Mouse (Mus musculus) myocyte (in vitro differentiated cells): ENCODE results near the gene 0610030E20Rik. TPM values are rescaled to one million over a fixed set of nuclear protein-coding genes. Genes with fewer than 3 reads are reported as not detected.
A peak's percentile ranks its signal among the peaks of the same experiment; 100 is the strongest.

Experiments
- H3K27me3 ChIP-seq: one replicate; pipeline ENCODE4 v1.6.1; 2011; ENCODE audit not compliant: control insufficient read depth, insufficient read depth, insufficient read length
- H3K36me3 ChIP-seq: one replicate; pipeline ENCODE4 v1.6.1; 2011; ENCODE audit not compliant: control insufficient read depth, insufficient read depth
- H3K4me2 ChIP-seq: one replicate; pipeline ENCODE4 v1.6.1; 2011; ENCODE audit warnings: low read depth, control low read depth
- H3K4me3 ChIP-seq: one replicate; pipeline ENCODE4 v1.5.1; 2011; ENCODE audit warnings: mild to moderate bottlenecking, control low read depth, moderate library complexity
- H3K79me2 ChIP-seq: one replicate; pipeline ENCODE4 v1.6.1; 2011; ENCODE audit not compliant: control insufficient read depth, insufficient read depth
- H3ac ChIP-seq: one replicate; pipeline ENCODE4 v1.6.1; 2011; ENCODE audit not compliant: control insufficient read depth, insufficient read length
- CEBPB ChIP-seq: IDR thresholded peaks from 2 replicates; pipeline ENCODE4 v1.6.1; 2011; ENCODE audit warnings: mild to moderate bottlenecking, moderate library complexity; ENCODE audit not compliant: poor library complexity, insufficient read depth, severe bottlenecking
- E2F4 ChIP-seq: IDR thresholded peaks from one replicate; pipeline ENCODE4 v1.6.1; 2011; ENCODE audit warnings: mild to moderate bottlenecking, control low read depth, moderate library complexity; ENCODE audit not compliant: insufficient read depth
- MAX ChIP-seq: IDR thresholded peaks from one replicate; pipeline ENCODE4 v1.6.1; 2011; ENCODE audit warnings: low read depth, mild to moderate bottlenecking, control low read depth
- MYOD1 ChIP-seq, 3 experiments: IDR thresholded peaks; one replicate each; pipeline ENCODE4 v1.6.1; 2011; ENCODE audit warnings: control low read depth in 2 of 3, low read depth in 2 of 3, mild to moderate bottlenecking in 2 of 3, moderate library complexity in 1 of 3; ENCODE audit not compliant: insufficient read length in 2 of 3, control insufficient read depth in 1 of 3
- MYOG ChIP-seq, 3 experiments: IDR thresholded peaks; one replicate each; pipeline ENCODE4 v1.6.1; 2011; ENCODE audit warnings: control low read depth in 2 of 3, low read depth in 2 of 3, mild to moderate bottlenecking in 2 of 3; ENCODE audit not compliant: insufficient read length in 2 of 3, control insufficient read depth in 1 of 3, insufficient read depth in 1 of 3
- POLR2A ChIP-seq: IDR thresholded peaks from one replicate; pipeline ENCODE4 v1.6.1; 2011; ENCODE audit warnings: low read depth, mild to moderate bottlenecking, control low read depth, moderate library complexity; ENCODE audit not compliant: insufficient read length
- POLR2AphosphoS2 ChIP-seq: IDR thresholded peaks from one replicate; pipeline ENCODE4 v1.6.1; 2011; ENCODE audit warnings: low read depth, control low read depth; ENCODE audit not compliant: insufficient read length
- REST ChIP-seq: IDR thresholded peaks from one replicate; pipeline ENCODE4 v1.6.1; 2011; ENCODE audit warnings: mild to moderate bottlenecking, control low read depth, moderate library complexity; ENCODE audit not compliant: insufficient read depth, insufficient read length
- SRF ChIP-seq: IDR thresholded peaks from one replicate; pipeline ENCODE4 v1.6.1; 2011; ENCODE audit warnings: low read depth; ENCODE audit not compliant: control insufficient read depth, insufficient read length
- TCF12 ChIP-seq: IDR thresholded peaks from one replicate; pipeline ENCODE4 v1.6.1; 2011; ENCODE audit warnings: mild to moderate bottlenecking, control low read depth; ENCODE audit not compliant: poor library complexity, insufficient read depth, severe bottlenecking
- TCF3 ChIP-seq: IDR thresholded peaks from one replicate; pipeline ENCODE4 v1.6.1; 2011; ENCODE audit warnings: low read depth, control low read depth; ENCODE audit not compliant: insufficient read length
- USF1 ChIP-seq: IDR thresholded peaks from one replicate; pipeline ENCODE4 v1.6.1; 2011; ENCODE audit warnings: low read depth, mild to moderate bottlenecking, control low read depth, moderate library complexity
- polyA plus RNA-seq: library from polyadenylated mRNA; unstranded; fragments of >200 nt; fragmentation: generic; extraction: Trizol; gene quantifications from one replicate; pipeline ENCODE4 v1.2.1, GENCODE M21; 2012; ENCODE audit warnings: missing spikeins

0610030E20Rik gene
- polyA plus RNA-seq, 1 experiment = 8.0 TPM

DNA sequence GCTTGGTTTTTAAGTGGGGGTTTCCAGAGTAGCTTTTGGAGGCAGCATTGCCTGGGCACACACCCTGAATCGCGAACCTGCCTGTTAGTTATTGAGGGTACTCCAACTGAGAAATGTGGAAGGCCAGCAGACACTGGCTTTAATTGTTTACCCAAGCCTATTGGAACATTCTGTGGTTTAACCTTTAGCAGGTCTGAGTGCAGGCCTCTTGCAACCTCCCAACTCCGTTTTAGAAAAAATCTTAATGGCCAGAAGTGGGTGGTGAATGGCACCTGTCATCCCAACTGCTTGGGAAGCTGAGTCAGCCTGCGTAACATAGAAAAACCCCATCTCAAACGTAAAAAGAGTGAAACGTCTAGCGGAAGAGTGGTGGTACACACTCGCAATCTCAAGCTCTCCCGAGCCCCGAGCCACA lies 49.7 kb downstream of the 0610030E20Rik start:
- H3K36me3 ChIP-seq = no peaks in the 10 kb centered on the region
- H3K4me3 ChIP-seq = no peak overlapping the region
- H3K27me3 ChIP-seq = no peaks in the 10 kb centered on the region
- no peak overlapping the region for H3ac ChIP-seq
- TF ChIP-seq SRF = no peak
- TF ChIP-seq TCF3 = peak; percentile 14
- peak in 2 of 3 experiments; percentile 21 to 53 for TF ChIP-seq MYOG (IDR thresholded peaks at IDR 0.05; ENCODE audit: control insufficient read depth in 1 of 3, insufficient read depth in 1 of 3, insufficient read length in 2 of 3, low read depth in 2 of 3)
- TF ChIP-seq MYOD1 (IDR thresholded peaks at IDR 0.05; ENCODE audit: control insufficient read depth in 1 of 3, insufficient read length in 2 of 3, low read depth in 2 of 3) = peak; percentile 9 to 86 (median 61)
- TF ChIP-seq CEBPB = no peak
- TF ChIP-seq TCF12 = peak; percentile 52
- TF ChIP-seq MAX = no peak
- no peak for TF ChIP-seq E2F4
- H3K79me2 ChIP-seq = no peaks in the 10 kb centered on the region
- peak overlapping the region; percentile 18 for H3K4me2 ChIP-seq

DNA sequence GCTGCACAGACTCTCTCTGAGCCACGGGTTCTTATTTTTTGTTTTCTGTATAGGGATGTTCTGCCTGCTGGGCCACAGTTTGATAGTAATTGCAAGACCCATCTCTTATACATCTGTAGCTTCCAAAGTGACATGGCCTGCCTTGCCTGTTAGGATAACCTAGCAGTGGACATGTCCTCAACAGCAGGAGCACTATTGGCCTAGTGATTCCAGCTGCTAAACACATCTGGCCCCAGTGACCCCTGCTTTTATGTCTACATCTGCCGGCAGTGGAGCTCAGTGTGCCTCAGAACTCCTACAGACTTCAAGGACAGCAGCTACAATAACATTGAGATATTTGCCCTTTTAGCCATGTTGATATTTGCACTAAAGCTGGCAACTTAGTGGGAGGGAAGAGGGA lies 52.9 kb downstream of the 0610030E20Rik start:
- TF ChIP-seq MYOG (IDR thresholded peaks at IDR 0.05; ENCODE audit: control insufficient read depth in 1 of 3, insufficient read depth in 1 of 3, insufficient read length in 2 of 3, low read depth in 2 of 3) = no peak
- TF ChIP-seq SRF = no peak
- TF ChIP-seq E2F4 = no peak
- no peak for TF ChIP-seq CEBPB
- no peak for TF ChIP-seq POLR2AphosphoS2
- TF ChIP-seq TCF12 = no peak
- TF ChIP-seq MYOD1 (IDR thresholded peaks at IDR 0.05; ENCODE audit: control insufficient read depth in 1 of 3, insufficient read length in 2 of 3, low read depth in 2 of 3) = no peak
- TF ChIP-seq REST = no peak
- TF ChIP-seq USF1 = no peak
- TF ChIP-seq MAX = no peak
- TF ChIP-seq TCF3 = no peak
- TF ChIP-seq POLR2A = no peak
- Histone ChIP-seq H3K4me2 (no peak overlapping the region), H3K27me3 (no peaks in the 10 kb centered on the region), H3ac (no peak overlapping the region), H3K36me3 (no peaks in the 10 kb centered on the region), H3K79me2 (no peaks in the 10 kb centered on the region), H3K4me3 (no peak overlapping the region)

DNA sequence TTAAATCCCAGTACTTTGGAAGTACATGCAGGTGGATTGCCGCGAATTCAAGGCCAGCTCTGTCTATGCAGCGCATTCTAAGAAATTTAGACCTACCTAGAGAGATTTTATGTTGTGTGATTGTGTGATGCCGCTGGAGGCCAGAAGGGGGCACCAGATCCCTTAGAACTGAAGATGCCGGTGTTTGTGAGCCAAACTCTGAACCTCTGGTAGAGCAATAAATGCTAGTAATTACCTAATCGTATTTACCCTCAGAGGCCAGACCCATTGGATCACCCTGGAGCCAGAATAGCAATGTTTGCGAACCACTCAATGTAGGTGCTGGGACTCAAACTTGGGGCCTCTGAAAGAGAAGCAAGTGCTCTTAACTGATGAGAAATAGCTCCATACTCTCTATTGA lies 54.8 kb downstream of the 0610030E20Rik start:
- no peaks in the 10 kb centered on the region for H3K27me3 ChIP-seq
- no peaks in the 10 kb centered on the region for H3K79me2 ChIP-seq
- no peak overlapping the region for H3ac ChIP-seq
- H3K4me2 ChIP-seq = no peak overlapping the region
- TF ChIP-seq TCF12 (no peak), POLR2A (no peak), CEBPB (no peak), MAX (no peak), MYOD1 (IDR thresholded peaks at IDR 0.05; ENCODE audit: control insufficient read depth in 1 of 3, insufficient read length in 2 of 3, low read depth in 2 of 3) (no peak), REST (no peak), TCF3 (no peak), E2F4 (no peak), POLR2AphosphoS2 (no peak), USF1 (no peak)
- no peak overlapping the region for H3K4me3 ChIP-seq
- H3K36me3 ChIP-seq = no peaks in the 10 kb centered on the region

Other genes with a start within 250 kb of the 0610030E20Rik start
- gene St3gal5, start 249.7 kb upstream of the 0610030E20Rik start, polyA plus RNA-seq = 94.5 TPM
- gene Atoh8, start 111.7 kb upstream of the 0610030E20Rik start, polyA plus RNA-seq = 2.1 TPM
- not detected for gene Sftpb, start 42.7 kb upstream of the 0610030E20Rik start, polyA plus RNA-seq
- 55.4 TPM for gene Usp39, start 2.1 kb upstream of the 0610030E20Rik start, polyA plus RNA-seq
- gene Tmem150a, start 8.1 kb downstream of the 0610030E20Rik start, polyA plus RNA-seq = 26.7 TPM
- 169 TPM for gene Rnf181, start 19.6 kb downstream of the 0610030E20Rik start, polyA plus RNA-seq
- gene Vamp5, start 33.2 kb downstream of the 0610030E20Rik start, polyA plus RNA-seq = 544 TPM
- gene Vamp8, start 43.4 kb downstream of the 0610030E20Rik start, polyA plus RNA-seq = 107 TPM
- 17.5 TPM for gene Ggcx, start 67.0 kb downstream of the 0610030E20Rik start, polyA plus RNA-seq
- gene Mat2a, start 92.2 kb downstream of the 0610030E20Rik start, polyA plus RNA-seq = 142 TPM
- gene Sh2d6, start 174.4 kb downstream of the 0610030E20Rik start, polyA plus RNA-seq = 1.1 TPM
- gene Capg, start 197.1 kb downstream of the 0610030E20Rik start, polyA plus RNA-seq = 394 TPM